Comparison of ENCODE assay signal across 8 mouse cellular contexts in the genomic region with DNA sequence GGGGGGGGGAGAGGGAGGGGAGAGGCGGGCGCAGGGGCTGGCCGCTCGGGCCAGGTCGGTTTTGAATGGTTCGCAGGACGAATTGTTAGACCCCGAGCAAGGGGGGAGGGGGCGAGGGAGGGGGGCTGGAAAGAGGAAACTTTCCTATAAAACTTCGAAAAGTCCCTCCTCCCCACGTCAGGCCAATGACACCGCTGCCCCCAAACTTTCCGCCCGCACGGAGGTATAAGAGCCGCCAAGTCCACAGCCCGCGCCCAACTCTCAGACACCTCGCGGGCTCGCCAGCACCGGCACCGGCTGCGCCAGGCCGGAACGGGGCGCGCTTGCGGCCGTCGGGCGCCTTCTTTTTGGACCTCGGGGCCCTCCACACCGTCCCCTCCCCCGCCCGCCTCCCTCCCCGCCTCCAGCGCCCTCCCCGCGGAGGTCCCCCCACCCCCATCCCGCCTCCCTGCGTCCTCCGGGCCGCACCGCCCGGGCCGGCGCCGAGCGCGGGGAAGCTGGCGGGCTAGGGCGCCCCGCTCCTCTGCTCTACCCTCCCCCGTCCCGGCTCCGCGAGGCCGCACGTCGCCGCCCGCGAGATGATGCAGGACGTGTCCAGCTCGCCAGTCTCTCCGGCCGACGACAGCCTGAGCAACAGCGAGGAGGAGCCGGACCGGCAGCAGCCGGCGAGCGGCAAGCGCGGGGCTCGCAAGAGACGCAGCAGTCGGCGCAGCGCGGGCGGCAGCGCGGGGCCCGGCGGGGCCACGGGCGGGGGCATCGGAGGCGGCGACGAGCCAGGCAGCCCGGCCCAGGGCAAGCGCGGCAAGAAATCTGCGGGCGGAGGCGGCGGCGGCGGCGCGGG. TPM values are rescaled to one million over a fixed set of nuclear protein-coding genes. Genes with fewer than 3 reads are reported as not detected.
DNase-seq lines count a peak whose midpoint lies in the region; ATAC-seq lines count a peak whose summit lies in the region.

A gene (plus strand): TSS at position 272 of the 841 bp plus-strand sequence.

- no peak for ATAC-seq in cerebellum, adult (ENCODE audit: insufficient number of reproducible peaks, low FRiP score, low TSS enrichment)
- ATAC-seq in hindbrain, embryonic 14.5 days (ENCODE audit: low FRiP score), result peak; percentile 71
- ATAC-seq in lung, embryonic 16.5 days (ENCODE audit: low read depth), result peak; percentile 79
- peak; percentile 84 for ATAC-seq in stomach, embryonic 16.5 days (ENCODE audit: insufficient read depth, low FRiP score)

- H3K27me3 ChIP-seq in hindbrain, embryonic 14.5 days (ENCODE audit: control insufficient read depth, insufficient read depth, low read length), result peaks cover 89% of the 10 kb centered on the region
- peaks cover 77% of the 10 kb centered on the region for H3K27me3 ChIP-seq in lung, embryonic 16.5 days (ENCODE audit: control insufficient read depth, insufficient read depth, low read depth, low read length)
- H3K27me3 ChIP-seq in stomach, embryonic 16.5 days (ENCODE audit: control insufficient read depth, insufficient read depth, low read length), result peaks cover 47% of the 10 kb centered on the region

- H3K4me3 ChIP-seq in hindbrain, embryonic 14.5 days (replicated peaks; ENCODE audit: low read length), result peak within 1 kb of the TSS; percentile 42
- H3K4me3 ChIP-seq in lung, embryonic 16.5 days (ENCODE audit: low read length), result peak within 1 kb of the TSS; percentile 54
- peak within 1 kb of the TSS; percentile 64 for H3K4me3 ChIP-seq in stomach, embryonic 16.5 days (replicated peaks; ENCODE audit: low read length)

- DNase-seq in cerebellum, postnatal 14 days, result peak; percentile 16 to 21
- peak; percentile 75 for DNase-seq in adrenal gland, postnatal 10 days
- peak; percentile 46 for DNase-seq in gastrocnemius, adult 18-20 months (ENCODE audit: low spot score)
- peak; percentile 31 for DNase-seq in hindbrain, embryonic 14.5 days (ENCODE audit: low spot score)
- no peak for DNase-seq in MN1 (ENCODE audit: low spot score)

- no peaks in the 10 kb centered on the region for H3K36me3 ChIP-seq in hindbrain, embryonic 14.5 days (replicated peaks; ENCODE audit: control insufficient read depth, insufficient read depth)
- H3K36me3 ChIP-seq in lung, embryonic 16.5 days (ENCODE audit: control insufficient read depth, insufficient read depth, low read length), result no peaks in the 10 kb centered on the region
- H3K36me3 ChIP-seq in stomach, embryonic 16.5 days (ENCODE audit: control insufficient read depth, insufficient read depth, low read length), result no peaks in the 10 kb centered on the region

- H3K9me3 ChIP-seq in hindbrain, embryonic 14.5 days (ENCODE audit: control insufficient read depth, low read length), result no peaks in the 10 kb centered on the region
- no peaks in the 10 kb centered on the region for H3K9me3 ChIP-seq in lung, embryonic 16.5 days (ENCODE audit: control insufficient read depth, low read length)
- no peaks in the 10 kb centered on the region for H3K9me3 ChIP-seq in stomach, embryonic 16.5 days (replicated peaks; ENCODE audit: control insufficient read depth, low read length)

- H3K27ac ChIP-seq in hindbrain, embryonic 14.5 days, result no peak within 1 kb of the TSS; the same call in 1 of the 2 replicates
- no peak within 1 kb of the TSS for H3K27ac ChIP-seq in lung, embryonic 16.5 days (ENCODE audit: low read length)
- H3K27ac ChIP-seq in stomach, embryonic 16.5 days (ENCODE audit: low read length), result peak within 1 kb of the TSS; percentile 61; the same call in 1 of the 2 replicates

- H3K9ac ChIP-seq in hindbrain, embryonic 14.5 days, result peak within 1 kb of the TSS; percentile 47
- H3K9ac ChIP-seq in lung, embryonic 16.5 days (ENCODE audit: low read length), result peak within 1 kb of the TSS; percentile 58
- peak within 1 kb of the TSS; percentile 82 for H3K9ac ChIP-seq in stomach, embryonic 16.5 days (ENCODE audit: low read length)

- WGBS in hindbrain, embryonic 14.5 days, result under 1% methylated on average over 75 of the region's 105 CpGs
- 0% methylated on average over 32 of the region's 105 CpGs for WGBS in lung, embryonic 16.5 days
- under 1% methylated on average over 98 of the region's 105 CpGs for WGBS in stomach, embryonic 16.5 days

- H3K4me1 ChIP-seq in hindbrain, embryonic 14.5 days (replicated peaks; ENCODE audit: control insufficient read depth, insufficient read depth, low read length), result peaks cover 7% of the 10 kb centered on the region; the same call in 1 of the 2 replicates
- H3K4me1 ChIP-seq in lung, embryonic 16.5 days (replicated peaks; ENCODE audit: control insufficient read depth, insufficient read depth, low read length), result peaks cover 17% of the 10 kb centered on the region
- H3K4me1 ChIP-seq in stomach, embryonic 16.5 days (ENCODE audit: control insufficient read depth, insufficient read depth, low read length), result peaks cover 3% of the 10 kb centered on the region; the same call in 1 of the 2 replicates

- H3K4me2 ChIP-seq in hindbrain, embryonic 14.5 days (replicated peaks), result peak within 1 kb of the TSS; percentile 64
- peak within 1 kb of the TSS; percentile 75 for H3K4me2 ChIP-seq in lung, embryonic 16.5 days (ENCODE audit: low read depth, low read length)
- peak within 1 kb of the TSS; percentile 74 for H3K4me2 ChIP-seq in stomach, embryonic 16.5 days (ENCODE audit: low read depth, low read length)

RNA-seq across cellular contexts. Expression of the gene that starts here (rescaled TPM):
- 10 to 100 TPM; 10.5 to 11.2 TPM for total RNA-seq in adrenal gland, postnatal 10 days (2021)
- 1 to 10 TPM; 1.0 to 1.5 TPM for total RNA-seq in gastrocnemius, adult 18-20 months (2021)
- 1.5 and 1.9 TPM in 2 replicates for polyA plus RNA-seq in hindbrain, embryonic 14.5 days (2014; fragmentation: Nextera tagmentation; extraction: Ambion mirVana)
- 0.38 and 0.41 TPM in 2 replicates for polyA plus RNA-seq in lung, embryonic 16.5 days (2015; fragmentation: Nextera tagmentation; extraction: Ambion mirVana)
- polyA plus RNA-seq in stomach, embryonic 16.5 days (2015; fragmentation: Nextera tagmentation; extraction: Ambion mirVana), result 1.5 TPM in 2 replicates

Comparison
In these comparisons a context has a peak if more than half of its experiments do, and no peak if none do; other contexts are left out.
1. RNA of the gene that starts here (total RNA-seq): 10.5 to 11.2 TPM in adrenal gland, postnatal 10 days; 1.0 to 1.5 TPM in gastrocnemius, adult 18-20 months; every median in the first group is over 4 times any median in the second.
2. Peak in ATAC-seq, H3K4me3 ChIP-seq, H3K9ac ChIP-seq and H3K4me2 ChIP-seq in lung, embryonic 16.5 days; RNA of the gene not detected or under 1 TPM.
3. Peak in every context shown above with its lines, with median percentiles within 50 percentile points of each other: H3K4me2 ChIP-seq, H3K4me3 ChIP-seq and H3K9ac ChIP-seq.